Mouse (Mus musculus): Measurements from ENCODE around the gene Grm1.

DNA sequence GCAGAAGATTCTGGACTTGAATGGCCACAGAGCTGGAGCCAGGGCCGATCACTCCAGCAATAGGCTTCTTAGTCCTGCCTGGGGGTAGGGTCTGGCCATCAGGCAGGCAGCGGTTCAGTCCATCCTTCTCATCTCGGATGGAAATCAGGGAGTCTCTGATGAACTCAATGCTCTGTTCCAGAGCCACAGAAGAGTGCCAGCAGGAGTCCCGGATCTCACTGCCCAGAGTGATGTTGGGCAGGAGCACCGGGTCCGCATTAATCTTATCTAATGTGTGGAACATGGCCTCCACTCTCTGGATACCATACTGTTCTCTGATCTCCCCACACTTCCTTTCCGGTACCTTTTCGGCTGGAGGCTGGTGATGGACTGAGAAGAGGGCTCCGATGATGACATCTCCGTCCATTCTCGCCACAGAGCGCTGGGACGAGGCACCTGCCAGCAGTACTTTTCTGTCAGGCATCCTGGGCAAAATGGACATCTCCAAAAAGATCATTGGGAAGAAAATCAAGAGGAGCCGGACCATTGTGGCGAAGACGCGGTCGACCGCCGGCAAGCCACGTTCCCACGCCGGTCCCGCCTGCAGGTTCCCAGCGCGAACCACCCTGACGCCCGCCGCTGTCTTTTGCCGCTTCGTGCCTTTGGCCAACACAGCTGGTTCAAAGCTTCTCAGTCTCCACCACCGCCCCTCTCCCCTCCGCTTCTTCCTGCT lies 2.0 kb downstream of the Grm1 start:
- TF ChIP-seq CTCF (IDR thresholded peaks at IDR 0.05; ENCODE audit: low read depth) (no peak), EP300 (IDR thresholded peaks at IDR 0.05; ENCODE audit: low read depth) (no peak)
